Mouse (Mus musculus): ENCODE data around the gene Dpep1. TPM values are rescaled to one million over a fixed set of nuclear protein-coding genes. Genes with fewer than 3 reads are reported as not detected.

Gene Dpep1
- 0.67 TPM for polyA plus RNA-seq (2015; fragmentation: Illumina TruSeq; extraction: RNeasy Lipid Tissue Mini Kit (QIAGEN cat#74804); ENCODE audit: low read depth, low replicate concordance)

GRCm38 (mm10) chr8:123185566-123186409 lies at the start of gene Dpep1:
Gene Dpep1, plus strand, starts transcription at chr8:123186242.

GRCm38 (mm10) chr8:123157888-123158465 lies 28.1 kb upstream of the Dpep1 start, which contains the start of gene Sult5a1:
Gene Sult5a1, minus strand, starts transcription at chr8:123158315.

GRCm38 (mm10) chr8:123212321-123213117 lies 26.5 kb downstream of the Dpep1 start, which contains the start of the genes Chmp1a and Spata33:
Gene Chmp1a, minus strand, starts transcription at chr8:123212763.
Gene Spata33, plus strand, starts transcription at chr8:123212832.

GRCm38 (mm10) chr8:123224278-123225266 lies 38.5 kb downstream of the Dpep1 start, which contains the start of gene Cdk10:
Gene Cdk10, plus strand, starts transcription at chr8:123224842.

GRCm38 (mm10) chr8:123235520-123236497 lies 49.8 kb downstream of the Dpep1 start, which contains the start of gene Spata2l:
Gene Spata2l, minus strand, starts transcription at chr8:123236233.

Other genes with a start within 250 kb of the Dpep1 start
- 87.1 TPM for gene Ankrd11, start 144.0 kb upstream of the Dpep1 start, polyA plus RNA-seq (2015; fragmentation: Illumina TruSeq; extraction: RNeasy Lipid Tissue Mini Kit (QIAGEN cat#74804); ENCODE audit: low read depth, low replicate concordance)
- 54.6 TPM for gene Spg7, start 123.3 kb upstream of the Dpep1 start, polyA plus RNA-seq (2015; fragmentation: Illumina TruSeq; extraction: RNeasy Lipid Tissue Mini Kit (QIAGEN cat#74804); ENCODE audit: low read depth, low replicate concordance)
- gene Rpl13, start 83.9 kb upstream of the Dpep1 start, polyA plus RNA-seq (2015; fragmentation: Illumina TruSeq; extraction: RNeasy Lipid Tissue Mini Kit (QIAGEN cat#74804); ENCODE audit: low read depth, low replicate concordance): 765 TPM
- gene Cpne7, start 68.9 kb upstream of the Dpep1 start, polyA plus RNA-seq (2015; fragmentation: Illumina TruSeq; extraction: RNeasy Lipid Tissue Mini Kit (QIAGEN cat#74804); ENCODE audit: low read depth, low replicate concordance): 68.1 TPM
- gene Sult5a1, start 27.9 kb upstream of the Dpep1 start, polyA plus RNA-seq (2015; fragmentation: Illumina TruSeq; extraction: RNeasy Lipid Tissue Mini Kit (QIAGEN cat#74804); ENCODE audit: low read depth, low replicate concordance): 0.31 TPM
- gene Chmp1a, start 26.5 kb downstream of the Dpep1 start, polyA plus RNA-seq (2015; fragmentation: Illumina TruSeq; extraction: RNeasy Lipid Tissue Mini Kit (QIAGEN cat#74804); ENCODE audit: low read depth, low replicate concordance): 109 TPM
- 7.8 TPM for gene Spata33, start 26.6 kb downstream of the Dpep1 start, polyA plus RNA-seq (2015; fragmentation: Illumina TruSeq; extraction: RNeasy Lipid Tissue Mini Kit (QIAGEN cat#74804); ENCODE audit: low read depth, low replicate concordance)
- 98.4 TPM for gene Cdk10, start 38.6 kb downstream of the Dpep1 start, polyA plus RNA-seq (2015; fragmentation: Illumina TruSeq; extraction: RNeasy Lipid Tissue Mini Kit (QIAGEN cat#74804); ENCODE audit: low read depth, low replicate concordance)
- 35.3 TPM for gene Spata2l, start 50.0 kb downstream of the Dpep1 start, polyA plus RNA-seq (2015; fragmentation: Illumina TruSeq; extraction: RNeasy Lipid Tissue Mini Kit (QIAGEN cat#74804); ENCODE audit: low read depth, low replicate concordance)
- 15.7 TPM for gene Zfp276, start 68.0 kb downstream of the Dpep1 start, polyA plus RNA-seq (2015; fragmentation: Illumina TruSeq; extraction: RNeasy Lipid Tissue Mini Kit (QIAGEN cat#74804); ENCODE audit: low read depth, low replicate concordance)
- gene Vps9d1, start 68.1 kb downstream of the Dpep1 start, polyA plus RNA-seq (2015; fragmentation: Illumina TruSeq; extraction: RNeasy Lipid Tissue Mini Kit (QIAGEN cat#74804); ENCODE audit: low read depth, low replicate concordance): 45.1 TPM
- 3.4 TPM for gene Fanca, start 132.3 kb downstream of the Dpep1 start, polyA plus RNA-seq (2015; fragmentation: Illumina TruSeq; extraction: RNeasy Lipid Tissue Mini Kit (QIAGEN cat#74804); ENCODE audit: low read depth, low replicate concordance)
- 18.7 TPM for gene Spire2, start 146.5 kb downstream of the Dpep1 start, polyA plus RNA-seq (2015; fragmentation: Illumina TruSeq; extraction: RNeasy Lipid Tissue Mini Kit (QIAGEN cat#74804); ENCODE audit: low read depth, low replicate concordance)
- gene Tcf25, start 187.5 kb downstream of the Dpep1 start, polyA plus RNA-seq (2015; fragmentation: Illumina TruSeq; extraction: RNeasy Lipid Tissue Mini Kit (QIAGEN cat#74804); ENCODE audit: low read depth, low replicate concordance): 576 TPM
- not detected for gene Mc1r, start 220.9 kb downstream of the Dpep1 start, polyA plus RNA-seq (2015; fragmentation: Illumina TruSeq; extraction: RNeasy Lipid Tissue Mini Kit (QIAGEN cat#74804); ENCODE audit: low read depth, low replicate concordance)
- 447 TPM for gene Tubb3, start 225.2 kb downstream of the Dpep1 start, polyA plus RNA-seq (2015; fragmentation: Illumina TruSeq; extraction: RNeasy Lipid Tissue Mini Kit (QIAGEN cat#74804); ENCODE audit: low read depth, low replicate concordance)
- gene Def8, start 237.3 kb downstream of the Dpep1 start, polyA plus RNA-seq (2015; fragmentation: Illumina TruSeq; extraction: RNeasy Lipid Tissue Mini Kit (QIAGEN cat#74804); ENCODE audit: low read depth, low replicate concordance): 41.9 TPM